Mouse (Mus musculus): ENCODE results near the gene Trmt61a. TPM values are rescaled to one million over a fixed set of nuclear protein-coding genes. Genes with fewer than 3 reads are reported as not detected.

The Trmt61a gene
- polyA plus RNA-seq, 1 experiment from 2014 or later = 5.5 TPM

GRCm38 (mm10) chr12:111669000-111669788 is 8.7 kb upstream of the Trmt61a start:
- ATAC-seq (ENCODE audit: insufficient number of reproducible peaks, insufficient read depth, low FRiP score, low read depth) = no peak
- H3K4me1 ChIP-seq (ENCODE audit: control insufficient read depth in 2 of 2, insufficient read depth in 2 of 2, low read length in 2 of 2) = peaks cover 30 to 60% of the 10 kb centered on the region in 2 experiments
- H3K4me2 ChIP-seq (ENCODE audit: low read length) = peak overlapping the region; percentile 62
- H3K4me3 ChIP-seq (ENCODE audit: control insufficient read depth in 1 of 2, insufficient read depth in 1 of 2, low read depth in 1 of 2, low read length in 2 of 2) = peak overlapping the region in 1 of 2 experiments; percentile 20; a peak in 1 of 4 replicates
- H3K36me3 ChIP-seq (ENCODE audit: control insufficient read depth, insufficient read depth, low read length) = peaks cover 6% of the 10 kb centered on the region; the same call in 1 of the 2 replicates
- H3K9me3 ChIP-seq (ENCODE audit: control insufficient read depth, low read length) = no peaks in the 10 kb centered on the region
- H3K27me3 ChIP-seq (ENCODE audit: control insufficient read depth, insufficient read depth, low read length) = no peaks in the 10 kb centered on the region
- 70% methylated on average over 23 of the region's 23 CpGs for WGBS
- peak overlapping the region; percentile 64 for H3K9ac ChIP-seq (ENCODE audit: low read length)
- peak overlapping the region; percentile 18 to 82; a peak in 3 of 4 replicates for H3K27ac ChIP-seq (replicated peaks in 1 of 2; ENCODE audit: control insufficient read depth in 1 of 2, insufficient read depth in 1 of 2, low read depth in 2 of 2, low read length in 2 of 2)

- no peak overlapping the region for H3K4me3 ChIP-seq (ENCODE audit: control insufficient read depth in 1 of 2, insufficient read depth in 1 of 2, low read depth in 1 of 2, low read length in 2 of 2)
- WGBS = 76% methylated on average over 8 of the region's 8 CpGs
- no peak overlapping the region for H3K27ac ChIP-seq (replicated peaks in 1 of 2; ENCODE audit: control insufficient read depth in 1 of 2, insufficient read depth in 1 of 2, low read depth in 2 of 2, low read length in 2 of 2)
- H3K27me3 ChIP-seq (ENCODE audit: control insufficient read depth, insufficient read depth, low read length) = no peaks in the 10 kb centered on the region
- H3K9me3 ChIP-seq (ENCODE audit: control insufficient read depth, low read length) = no peaks in the 10 kb centered on the region
- H3K4me2 ChIP-seq (ENCODE audit: low read length) = peak overlapping the region; percentile 99
- H3K36me3 ChIP-seq (ENCODE audit: control insufficient read depth, insufficient read depth, low read length) = peaks cover 6% of the 10 kb centered on the region; the same call in 1 of the 2 replicates
- H3K9ac ChIP-seq (ENCODE audit: low read length) = no peak overlapping the region
- peaks cover 28 to 57% of the 10 kb centered on the region in 2 experiments for H3K4me1 ChIP-seq (ENCODE audit: control insufficient read depth in 2 of 2, insufficient read depth in 2 of 2, low read length in 2 of 2)
- ATAC-seq (ENCODE audit: insufficient number of reproducible peaks, insufficient read depth, low FRiP score, low read depth) = no peak
Observed at GRCm38 (mm10) chr12:111669961-111670360, 7.9 kb upstream of the Trmt61a start.

GRCm38 (mm10) chr12:111670371-111670971 is 7.4 kb upstream of the Trmt61a start:
- peak overlapping the region; percentile 81 for H3K9ac ChIP-seq (ENCODE audit: low read length)
- H3K36me3 ChIP-seq (ENCODE audit: control insufficient read depth, insufficient read depth, low read length) = peaks cover 6% of the 10 kb centered on the region; the same call in 1 of the 2 replicates
- no peaks in the 10 kb centered on the region for H3K9me3 ChIP-seq (ENCODE audit: control insufficient read depth, low read length)
- ATAC-seq (ENCODE audit: insufficient number of reproducible peaks, insufficient read depth, low FRiP score, low read depth) = no peak
- peak overlapping the region; percentile 54 to 69 for H3K4me3 ChIP-seq (ENCODE audit: control insufficient read depth in 1 of 2, insufficient read depth in 1 of 2, low read depth in 1 of 2, low read length in 2 of 2)
- no peak overlapping the region for H3K27ac ChIP-seq (replicated peaks in 1 of 2; ENCODE audit: control insufficient read depth in 1 of 2, insufficient read depth in 1 of 2, low read depth in 2 of 2, low read length in 2 of 2)
- WGBS = 16% methylated on average over 29 of the region's 29 CpGs
- H3K27me3 ChIP-seq (ENCODE audit: control insufficient read depth, insufficient read depth, low read length) = no peaks in the 10 kb centered on the region
- H3K4me1 ChIP-seq (ENCODE audit: control insufficient read depth in 2 of 2, insufficient read depth in 2 of 2, low read length in 2 of 2) = peaks cover 27 to 57% of the 10 kb centered on the region in 2 experiments
- peak overlapping the region; percentile 99 for H3K4me2 ChIP-seq (ENCODE audit: low read length)

GRCm38 (mm10) chr12:111670976-111671375 is 6.9 kb upstream of the Trmt61a start:
- Histone ChIP-seq H3K4me3 (ENCODE audit: control insufficient read depth in 1 of 2, insufficient read depth in 1 of 2, low read depth in 1 of 2, low read length in 2 of 2) (peak overlapping the region; percentile 54 to 69), H3K36me3 (ENCODE audit: control insufficient read depth, insufficient read depth, low read length) (peaks cover 6% of the 10 kb centered on the region; the same call in 1 of the 2 replicates), H3K4me1 (ENCODE audit: control insufficient read depth in 2 of 2, insufficient read depth in 2 of 2, low read length in 2 of 2) (peaks cover 24 to 52% of the 10 kb centered on the region in 2 experiments), H3K27ac (replicated peaks in 1 of 2; ENCODE audit: control insufficient read depth in 1 of 2, insufficient read depth in 1 of 2, low read depth in 2 of 2, low read length in 2 of 2) (no peak overlapping the region), H3K9me3 (ENCODE audit: control insufficient read depth, low read length) (no peaks in the 10 kb centered on the region), H3K9ac (ENCODE audit: low read length) (peak overlapping the region; percentile 81), H3K27me3 (ENCODE audit: control insufficient read depth, insufficient read depth, low read length) (no peaks in the 10 kb centered on the region), H3K4me2 (ENCODE audit: low read length) (peak overlapping the region; percentile 99)
- ATAC-seq (ENCODE audit: insufficient number of reproducible peaks, insufficient read depth, low FRiP score, low read depth) = no peak
- WGBS = 1% methylated on average over 35 of the region's 35 CpGs

GRCm38 (mm10) chr12:111671431-111671902 is 6.4 kb upstream of the Trmt61a start:
- H3K9me3 ChIP-seq (ENCODE audit: control insufficient read depth, low read length) = no peaks in the 10 kb centered on the region
- no peak; the same call in 1 of the 2 replicates for ATAC-seq (ENCODE audit: insufficient number of reproducible peaks, insufficient read depth, low FRiP score, low read depth)
- peak overlapping the region; percentile 99 for H3K4me2 ChIP-seq (ENCODE audit: low read length)
- peak overlapping the region; percentile 54 to 69 for H3K4me3 ChIP-seq (ENCODE audit: control insufficient read depth in 1 of 2, insufficient read depth in 1 of 2, low read depth in 1 of 2, low read length in 2 of 2)
- peak overlapping the region; percentile 81 for H3K9ac ChIP-seq (ENCODE audit: low read length)
- peaks cover 6% of the 10 kb centered on the region; the same call in 1 of the 2 replicates for H3K36me3 ChIP-seq (ENCODE audit: control insufficient read depth, insufficient read depth, low read length)
- H3K27ac ChIP-seq (replicated peaks in 1 of 2; ENCODE audit: control insufficient read depth in 1 of 2, insufficient read depth in 1 of 2, low read depth in 2 of 2, low read length in 2 of 2) = peak overlapping the region in 1 of 2 experiments; percentile 43; a peak in 2 of 4 replicates
- H3K4me1 ChIP-seq (ENCODE audit: control insufficient read depth in 2 of 2, insufficient read depth in 2 of 2, low read length in 2 of 2) = peaks cover 21 to 47% of the 10 kb centered on the region in 2 experiments
- no peaks in the 10 kb centered on the region for H3K27me3 ChIP-seq (ENCODE audit: control insufficient read depth, insufficient read depth, low read length)
- under 1% methylated on average over 34 of the region's 34 CpGs for WGBS

- peaks cover 23 to 48% of the 10 kb centered on the region in 2 experiments for H3K4me1 ChIP-seq (ENCODE audit: control insufficient read depth in 2 of 2, insufficient read depth in 2 of 2, low read length in 2 of 2)
- no peaks in the 10 kb centered on the region for H3K9me3 ChIP-seq (ENCODE audit: control insufficient read depth, low read length)
- WGBS = 0% methylated on average over 31 of the region's 31 CpGs
- ATAC-seq (ENCODE audit: insufficient number of reproducible peaks, insufficient read depth, low FRiP score, low read depth) = peak; percentile 35; the same call in 1 of the 2 replicates
- no peaks in the 10 kb centered on the region for H3K27me3 ChIP-seq (ENCODE audit: control insufficient read depth, insufficient read depth, low read length)
- peak within 1 kb of the TSS; percentile 54 to 69 for H3K4me3 ChIP-seq (ENCODE audit: control insufficient read depth in 1 of 2, insufficient read depth in 1 of 2, low read depth in 1 of 2, low read length in 2 of 2)
- H3K36me3 ChIP-seq (ENCODE audit: control insufficient read depth, insufficient read depth, low read length) = peaks cover 6% of the 10 kb centered on the region; the same call in 1 of the 2 replicates
- H3K9ac ChIP-seq (ENCODE audit: low read length) = peak within 1 kb of the TSS; percentile 81
- H3K4me2 ChIP-seq (ENCODE audit: low read length) = peak within 1 kb of the TSS; percentile 99
- peak within 1 kb of the TSS in 1 of 2 experiments; percentile 43; a peak in 2 of 4 replicates for H3K27ac ChIP-seq (replicated peaks in 1 of 2; ENCODE audit: control insufficient read depth in 1 of 2, insufficient read depth in 1 of 2, low read depth in 2 of 2, low read length in 2 of 2)
Observed at GRCm38 (mm10) chr12:111672176-111672575, 5.7 kb upstream of the Trmt61a start, which contains the start of gene Ckb. Gene Ckb, minus strand, starts transcription at chr12:111672338.

- H3K4me3 ChIP-seq (ENCODE audit: control insufficient read depth in 1 of 2, insufficient read depth in 1 of 2, low read depth in 1 of 2, low read length in 2 of 2) = peak overlapping the region; percentile 54 to 69
- H3K27ac ChIP-seq (replicated peaks in 1 of 2; ENCODE audit: control insufficient read depth in 1 of 2, insufficient read depth in 1 of 2, low read depth in 2 of 2, low read length in 2 of 2) = no peak overlapping the region
- no peaks in the 10 kb centered on the region for H3K9me3 ChIP-seq (ENCODE audit: control insufficient read depth, low read length)
- ATAC-seq (ENCODE audit: insufficient number of reproducible peaks, insufficient read depth, low FRiP score, low read depth) = no peak
- H3K36me3 ChIP-seq (ENCODE audit: control insufficient read depth, insufficient read depth, low read length) = peaks cover 6% of the 10 kb centered on the region; the same call in 1 of the 2 replicates
- H3K9ac ChIP-seq (ENCODE audit: low read length) = peak overlapping the region; percentile 81
- 8% methylated on average over 12 of the region's 12 CpGs for WGBS
- peak overlapping the region; percentile 99 for H3K4me2 ChIP-seq (ENCODE audit: low read length)
- peaks cover 27 to 52% of the 10 kb centered on the region in 2 experiments for H3K4me1 ChIP-seq (ENCODE audit: control insufficient read depth in 2 of 2, insufficient read depth in 2 of 2, low read length in 2 of 2)
- no peaks in the 10 kb centered on the region for H3K27me3 ChIP-seq (ENCODE audit: control insufficient read depth, insufficient read depth, low read length)
Observed at GRCm38 (mm10) chr12:111672581-111672980, 5.3 kb upstream of the Trmt61a start.
